Mouse (Mus musculus) heart, embryonic 15.5 days (tissue): ENCODE measurements at regions not wholly inside any gene's neighbourhood (a gene's known extent, or its start where the extent isn't known, plus 50 kb on each side); places are given as distances from the start of the nearest gene placed in this dataset.

Source experiments
- ATAC-seq: fragments of 200-750 bp; cut with Nextera tagmentation; replicated peaks from 2 replicates; pipeline ENCODE4 v1.8.0; 2017; ENCODE audit warnings: low read depth, moderate TSS enrichment; ENCODE audit not compliant: insufficient number of reproducible peaks, insufficient read depth, low FRiP score
- H3K27ac ChIP-seq: fragments of 300-500 bp; sonication (generic); 2 replicates; pipeline ENCODE4 v1.5.1; 2015; ENCODE audit warnings: mild to moderate bottlenecking, inconsistent platforms
- H3K27me3 ChIP-seq: fragments of 300-500 bp; sonication (generic); 2 replicates; pipeline ENCODE4 v1.6.1; 2015; ENCODE audit warnings: inconsistent platforms
- H3K36me3 ChIP-seq: fragments of 300-500 bp; sonication (generic); 2 replicates; pipeline ENCODE4 v1.6.1; 2015; ENCODE audit warnings: mild to moderate bottlenecking, inconsistent platforms
- H3K4me1 ChIP-seq: fragments of 300-500 bp; sonication (generic); replicated peaks from 2 replicates; pipeline ENCODE4 v1.6.1; 2015; ENCODE audit warnings: inconsistent platforms
- H3K4me2 ChIP-seq: fragments of 300-500 bp; sonication (generic); 2 replicates; pipeline ENCODE4 v1.6.1; 2015; ENCODE audit warnings: inconsistent platforms, mild to moderate bottlenecking, moderate library complexity
- H3K4me3 ChIP-seq: fragments of 300-500 bp; sonication (generic); 2 replicates; pipeline ENCODE4 v1.5.1; 2015; ENCODE audit warnings: mild to moderate bottlenecking, inconsistent platforms
- H3K9ac ChIP-seq: fragments of 300-500 bp; sonication (generic); 2 replicates; pipeline ENCODE4 v1.6.1; 2015; ENCODE audit warnings: mild to moderate bottlenecking, inconsistent platforms
- H3K9me3 ChIP-seq: fragments of 300-500 bp; sonication (generic); replicated peaks from 2 replicates; pipeline ENCODE4 v1.6.1; 2016; ENCODE audit warnings: inconsistent platforms
- WGBS: fragments of 180-500 bp; shearing (Covaris S2); methylation state at CpG from one replicate; pipeline ENCODE4 v1.1.7; 2015; ENCODE audit warnings: mixed read lengths; 5-methylcytosine and 5-hydroxymethylcytosine counted together

DNA sequence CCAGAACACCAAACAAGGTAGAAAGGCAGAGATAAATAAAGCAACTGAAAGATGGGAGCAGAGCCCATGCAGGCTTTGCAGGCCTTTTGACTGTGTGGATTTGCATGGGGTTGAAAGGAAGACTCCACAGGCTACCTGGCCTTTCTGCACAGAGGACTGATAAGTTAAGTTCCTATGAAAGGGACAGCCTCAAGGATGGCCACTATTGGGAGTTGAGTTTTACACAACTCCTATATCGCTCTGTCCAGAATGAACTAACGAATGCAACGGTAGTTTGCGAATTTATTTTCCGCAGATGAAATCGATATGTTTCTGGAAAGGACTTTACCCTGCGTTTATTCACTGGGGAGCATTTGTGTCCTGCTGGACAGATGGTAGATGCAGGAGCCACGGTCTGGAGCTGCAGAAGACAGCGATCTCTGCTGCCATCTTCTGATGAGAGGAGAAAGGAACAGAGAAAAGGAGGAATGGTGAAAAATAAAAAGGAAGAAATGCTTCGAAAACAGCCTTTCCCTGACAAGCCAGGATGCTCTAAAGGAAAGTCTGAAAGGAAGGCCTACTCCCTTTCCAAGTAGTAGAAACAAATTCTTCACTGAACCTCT lies 285.2 kb downstream of the Galc start:
- no peak overlapping the region for H3K27ac ChIP-seq
- H3K4me2 ChIP-seq, result no peak overlapping the region
- WGBS, result 55% methylated on average over 10 of the region's 10 CpGs

DNA sequence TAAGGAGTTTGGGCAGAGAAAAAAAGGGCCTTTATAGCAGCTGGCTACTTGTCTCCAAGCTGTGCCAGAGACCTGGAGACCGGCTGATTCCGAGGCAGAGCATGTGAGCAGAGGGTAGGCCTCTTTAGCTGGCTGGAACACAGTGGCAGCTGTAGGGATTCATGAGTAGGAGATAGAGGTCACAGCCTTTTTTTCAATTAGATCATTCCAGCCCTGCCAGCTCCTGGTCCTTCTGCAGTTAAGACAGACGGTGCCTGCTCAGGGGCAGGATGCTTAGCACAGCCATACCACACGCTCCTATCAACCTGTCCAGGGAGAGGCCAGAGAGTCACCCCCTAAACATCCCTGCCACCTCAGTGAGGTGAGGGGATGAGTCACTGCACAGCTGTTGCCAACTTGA lies 302.1 kb downstream of the Galc start:
- H3K27ac ChIP-seq, result no peak overlapping the region
- no peak for ATAC-seq
- no peak overlapping the region for H3K9ac ChIP-seq
- H3K9me3 ChIP-seq, result no peaks in the 10 kb centered on the region
- no peaks in the 10 kb centered on the region for H3K4me1 ChIP-seq
- H3K27me3 ChIP-seq, result no peaks in the 10 kb centered on the region
- H3K4me2 ChIP-seq, result no peak overlapping the region
- no peak overlapping the region for H3K4me3 ChIP-seq
- 46% methylated on average over 4 of the region's 4 CpGs for WGBS
- H3K36me3 ChIP-seq, result no peaks in the 10 kb centered on the region

More for the DNA sequence above, 285.2 kb downstream of the Galc start:
- Histone ChIP-seq H3K4me1 (no peaks in the 10 kb centered on the region), H3K27me3 (no peaks in the 10 kb centered on the region), H3K9me3 (no peaks in the 10 kb centered on the region), H3K4me3 (no peak overlapping the region), H3K36me3 (no peaks in the 10 kb centered on the region), H3K9ac (no peak overlapping the region)
- no peak for ATAC-seq

DNA sequence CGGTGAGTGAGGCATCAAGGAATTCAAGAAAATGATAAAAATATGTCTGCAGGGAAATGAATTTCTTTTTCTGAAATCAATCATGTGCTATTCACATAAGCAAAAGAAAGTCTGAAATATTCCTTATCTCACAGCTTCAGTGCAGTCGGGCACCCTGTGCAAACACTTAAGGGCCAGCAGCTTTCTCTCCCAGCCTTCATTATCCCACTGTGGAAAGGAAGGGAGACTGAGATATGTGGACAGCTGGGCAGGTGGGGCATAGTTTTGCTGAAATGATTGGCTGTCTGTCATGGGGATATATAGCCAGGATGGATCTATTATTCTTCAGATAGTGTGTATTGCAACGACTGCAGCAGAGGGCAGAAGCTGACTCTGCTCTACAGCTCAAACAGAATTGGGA lies 305.9 kb downstream of the Galc start:
- no peaks in the 10 kb centered on the region for H3K27me3 ChIP-seq
- ATAC-seq, result no peak
- H3K36me3 ChIP-seq, result no peaks in the 10 kb centered on the region
- no peak overlapping the region for H3K4me2 ChIP-seq
- WGBS, result 47% methylated on average over 3 of the region's 3 CpGs
- H3K4me1 ChIP-seq, result no peaks in the 10 kb centered on the region
- no peaks in the 10 kb centered on the region for H3K9me3 ChIP-seq
- H3K27ac ChIP-seq, result no peak overlapping the region
- no peak overlapping the region for H3K4me3 ChIP-seq
- no peak overlapping the region for H3K9ac ChIP-seq

DNA sequence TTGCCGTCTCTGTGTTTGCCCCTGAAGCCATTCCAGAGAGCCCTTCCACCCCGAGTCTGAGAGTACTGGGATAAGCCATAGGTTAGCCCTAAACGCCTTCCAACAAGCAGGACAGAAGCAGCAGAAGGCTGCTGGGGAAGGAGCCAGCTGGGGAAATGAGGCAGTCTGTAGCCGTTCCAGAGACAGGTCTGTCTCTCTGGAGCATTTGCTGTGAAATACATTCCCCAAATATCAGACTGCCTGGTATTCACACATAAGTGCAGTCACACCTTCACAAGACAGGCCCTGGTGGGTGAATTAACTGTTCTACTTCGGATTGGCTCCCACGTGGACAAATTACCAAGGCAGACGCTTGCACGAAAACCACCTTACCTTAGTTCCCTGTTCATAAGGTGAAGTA lies 307.1 kb downstream of the Galc start:
- H3K9me3 ChIP-seq, result no peaks in the 10 kb centered on the region
- no peaks in the 10 kb centered on the region for H3K36me3 ChIP-seq
- no peak for ATAC-seq
- H3K4me1 ChIP-seq, result no peaks in the 10 kb centered on the region
- 73% methylated on average over 8 of the region's 8 CpGs for WGBS
- no peaks in the 10 kb centered on the region for H3K27me3 ChIP-seq
- H3K27ac ChIP-seq, result no peak overlapping the region
- no peak overlapping the region for H3K4me2 ChIP-seq
- H3K9ac ChIP-seq, result no peak overlapping the region
- no peak overlapping the region for H3K4me3 ChIP-seq

DNA sequence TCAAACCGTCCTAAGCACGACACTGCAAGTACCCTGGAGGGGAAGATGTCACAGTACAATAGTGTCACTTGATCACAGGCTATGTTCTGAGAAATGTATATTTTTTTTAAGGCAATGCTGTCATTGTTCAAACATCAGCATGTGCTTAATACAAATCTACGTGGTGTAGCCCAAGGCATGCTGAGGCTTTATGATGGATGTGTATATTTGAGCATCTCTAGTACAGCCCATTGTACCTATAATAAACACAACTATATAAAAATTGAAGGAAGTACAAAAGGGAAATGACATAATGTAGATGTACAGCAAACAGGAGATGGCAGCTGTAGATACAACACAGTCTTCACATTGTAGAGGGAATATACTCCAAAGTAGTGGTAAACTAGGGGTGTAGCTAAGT lies 309.2 kb downstream of the Galc start:
- H3K4me1 ChIP-seq, result no peaks in the 10 kb centered on the region
- no peaks in the 10 kb centered on the region for H3K27me3 ChIP-seq
- H3K4me2 ChIP-seq, result no peak overlapping the region
- H3K4me3 ChIP-seq, result no peak overlapping the region
- 78% methylated on average over 3 of the region's 3 CpGs for WGBS
- ATAC-seq, result no peak
- no peaks in the 10 kb centered on the region for H3K36me3 ChIP-seq
- H3K9ac ChIP-seq, result no peak overlapping the region
- no peaks in the 10 kb centered on the region for H3K9me3 ChIP-seq
- H3K27ac ChIP-seq, result no peak overlapping the region

DNA sequence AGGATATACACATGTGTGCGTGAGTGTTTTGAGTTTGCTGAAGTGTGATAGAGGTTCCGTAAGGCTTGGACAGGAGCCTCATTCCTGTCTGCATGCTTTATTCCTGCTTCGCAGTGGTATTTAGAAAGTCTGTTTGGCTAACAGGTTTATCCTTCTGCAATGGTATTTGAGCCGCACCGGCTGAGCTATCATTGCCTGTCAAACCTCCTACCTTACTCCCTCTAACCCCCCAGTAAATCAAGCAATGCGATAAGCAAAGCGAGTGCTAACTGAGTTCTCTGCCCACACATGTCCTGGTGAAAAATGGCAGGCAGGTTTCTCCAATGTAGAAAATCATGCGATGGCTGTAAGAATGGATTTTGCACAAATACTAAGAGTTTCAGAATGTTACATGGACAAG lies 311.8 kb downstream of the Galc start:
- Histone ChIP-seq H3K4me3 (no peak overlapping the region), H3K27ac (no peak overlapping the region), H3K36me3 (no peaks in the 10 kb centered on the region), H3K4me2 (no peak overlapping the region), H3K9me3 (no peaks in the 10 kb centered on the region), H3K9ac (no peak overlapping the region), H3K4me1 (no peaks in the 10 kb centered on the region), H3K27me3 (no peaks in the 10 kb centered on the region)
- no peak for ATAC-seq
- 68% methylated on average over 8 of the region's 8 CpGs for WGBS

DNA sequence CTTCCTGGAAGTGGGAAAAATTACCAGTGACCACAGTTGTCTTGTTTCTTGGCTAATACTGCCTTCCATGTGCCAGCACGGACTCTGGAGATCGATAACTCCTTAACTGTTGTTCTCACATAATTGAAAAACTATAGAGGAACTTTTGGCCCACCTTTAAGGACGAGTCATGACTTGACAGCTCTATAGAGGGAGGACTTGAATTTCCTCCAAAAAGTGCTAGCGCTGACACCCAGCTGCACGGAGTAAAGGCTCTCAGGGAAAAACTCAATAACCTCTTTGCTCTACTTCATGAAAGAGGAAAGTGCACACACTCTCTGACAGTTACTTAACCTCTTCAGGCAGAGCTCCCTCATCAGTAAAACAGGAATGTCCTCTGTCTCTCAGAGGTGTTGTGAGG lies 320.9 kb downstream of the Galc start:
- 0 out of 2 replicates have a peak, but pooled peaks have one; percentile 47 for ATAC-seq
- Histone ChIP-seq H3K4me1 (peaks cover 5% of the 10 kb centered on the region; the same call in 1 of the 2 replicates), H3K36me3 (no peaks in the 10 kb centered on the region), H3K9ac (no peak overlapping the region), H3K9me3 (no peaks in the 10 kb centered on the region), H3K4me2 (peak overlapping the region; percentile 21; the same call in 1 of the 2 replicates), H3K27ac (no peak overlapping the region), H3K27me3 (no peaks in the 10 kb centered on the region), H3K4me3 (no peak overlapping the region)
- WGBS, result 45% methylated on average over 5 of the region's 5 CpGs

DNA sequence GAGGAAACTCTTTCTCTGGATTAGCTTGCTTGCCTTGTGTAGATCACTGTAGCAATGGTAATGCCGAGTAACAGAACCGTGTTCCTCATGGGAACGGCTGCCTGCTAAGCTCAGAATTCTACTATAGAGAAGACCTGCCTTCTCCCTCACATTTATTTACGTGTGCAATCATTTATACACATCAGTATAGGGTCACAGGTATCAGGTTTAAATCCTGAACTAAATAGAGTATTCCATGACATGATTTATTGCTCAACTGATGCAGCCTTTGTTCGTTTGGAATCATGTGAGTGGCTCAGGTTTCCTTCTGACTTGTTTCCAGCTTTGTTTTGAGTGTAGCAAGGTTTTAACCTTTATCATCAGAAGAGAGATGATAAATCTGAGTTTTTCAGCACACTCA lies 329.4 kb downstream of the Galc start:
- Histone ChIP-seq H3K9ac (no peak overlapping the region), H3K4me1 (no peaks in the 10 kb centered on the region), H3K27ac (no peak overlapping the region), H3K36me3 (no peaks in the 10 kb centered on the region), H3K9me3 (no peaks in the 10 kb centered on the region), H3K4me2 (no peak overlapping the region), H3K27me3 (no peaks in the 10 kb centered on the region), H3K4me3 (no peak overlapping the region)
- no peak for ATAC-seq
- 73% methylated on average over 5 of the region's 5 CpGs for WGBS

DNA sequence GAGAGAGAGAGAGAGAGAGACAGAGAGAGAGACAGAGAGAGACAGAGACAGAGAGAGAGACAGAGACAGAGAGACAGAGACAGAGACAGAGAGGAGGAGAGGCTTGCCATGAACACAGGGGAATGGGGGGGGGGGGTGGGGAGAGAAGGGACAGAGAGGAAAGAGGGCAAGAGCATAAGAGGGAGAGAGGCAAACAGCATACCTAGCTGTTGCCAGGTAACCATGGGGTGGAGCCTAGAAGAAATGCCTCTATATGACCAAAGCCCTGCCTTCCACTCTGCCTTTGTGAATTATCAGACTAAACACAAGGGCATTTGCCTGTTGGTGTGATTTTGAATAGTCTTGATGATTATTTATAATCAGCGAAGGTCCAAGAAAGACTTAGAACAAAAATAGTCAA lies 332.2 kb downstream of the Galc start:
- no peaks in the 10 kb centered on the region for H3K27me3 ChIP-seq
- H3K4me1 ChIP-seq, result no peaks in the 10 kb centered on the region
- WGBS, result 88% methylated on average over 1 of the region's 1 CpGs
- H3K27ac ChIP-seq, result no peak overlapping the region
- H3K4me3 ChIP-seq, result no peak overlapping the region
- no peaks in the 10 kb centered on the region for H3K36me3 ChIP-seq
- H3K4me2 ChIP-seq, result no peak overlapping the region
- no peak overlapping the region for H3K9ac ChIP-seq
- no peaks in the 10 kb centered on the region for H3K9me3 ChIP-seq
- no peak for ATAC-seq

DNA sequence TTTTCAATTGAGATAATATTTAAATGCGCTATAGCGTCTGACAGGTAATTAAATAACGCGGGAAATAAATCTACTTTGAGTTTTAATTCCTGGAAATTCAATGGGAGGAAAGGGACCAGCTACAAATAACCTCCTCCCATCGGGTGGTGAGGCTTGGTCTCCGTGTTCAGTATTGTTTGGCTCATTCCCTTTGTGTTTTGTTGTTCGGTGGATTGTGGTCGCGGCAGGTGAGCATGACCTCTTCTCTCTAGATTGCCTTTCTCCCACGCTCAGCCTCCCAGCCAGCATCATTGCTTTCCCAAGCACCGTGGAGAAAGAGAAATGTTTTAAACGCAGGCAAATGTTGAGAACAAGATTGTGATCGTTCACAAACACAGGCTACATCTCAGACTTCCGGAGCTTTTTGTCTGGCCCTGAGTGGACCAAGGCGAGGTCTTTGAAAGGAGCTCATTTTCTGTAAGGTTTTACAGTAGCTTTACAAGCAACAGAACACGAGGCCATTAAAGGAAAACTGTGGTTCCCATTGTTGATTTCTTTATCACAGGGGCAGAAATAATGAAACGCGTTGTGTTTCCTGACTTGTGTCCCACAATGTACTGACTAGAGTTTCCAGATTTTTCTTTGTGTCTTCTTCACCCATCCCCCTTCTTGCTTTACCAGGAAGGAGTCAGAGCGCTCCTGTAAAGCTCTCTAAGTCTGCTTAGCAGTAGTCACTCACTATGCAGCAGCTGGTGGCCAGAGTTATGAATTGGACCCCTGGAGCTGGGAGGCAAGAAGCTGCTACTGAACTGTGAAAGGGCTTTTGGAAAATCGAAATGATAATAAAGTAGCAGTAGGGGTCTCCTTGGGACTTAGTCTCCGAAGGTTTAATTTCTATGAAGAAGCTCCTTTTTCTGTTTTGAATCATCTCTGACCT lies 337.7 kb downstream of the Galc start:
- Histone ChIP-seq H3K9me3 (no peaks in the 10 kb centered on the region), H3K4me1 (no peaks in the 10 kb centered on the region), H3K36me3 (no peaks in the 10 kb centered on the region), H3K27me3 (no peaks in the 10 kb centered on the region), H3K27ac (no peak overlapping the region), H3K4me2 (no peak overlapping the region), H3K9ac (no peak overlapping the region), H3K4me3 (no peak overlapping the region)
- no peak for ATAC-seq
- 66% methylated on average over 21 of the region's 21 CpGs for WGBS

DNA sequence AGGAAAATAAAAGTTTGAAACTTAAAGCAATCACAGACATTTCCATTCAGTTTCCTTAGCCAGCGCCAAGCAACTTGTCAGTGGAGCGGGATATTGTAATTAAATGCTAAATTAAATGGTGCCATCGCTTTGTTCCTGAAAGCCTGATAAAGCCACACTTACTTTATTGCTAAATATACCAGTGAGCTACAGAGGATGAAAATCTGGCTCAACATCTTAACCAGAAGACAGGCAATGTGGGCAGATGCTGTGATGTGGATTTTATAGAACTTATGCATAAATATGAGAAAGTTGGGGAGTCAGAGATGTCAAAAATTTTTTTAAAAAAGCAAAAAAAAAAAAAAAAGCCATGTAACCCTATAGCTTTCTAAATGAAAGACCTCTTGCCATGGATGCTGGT lies 340.8 kb downstream of the Galc start:
- H3K4me1 ChIP-seq, result no peaks in the 10 kb centered on the region
- no peak overlapping the region for H3K27ac ChIP-seq

DNA sequence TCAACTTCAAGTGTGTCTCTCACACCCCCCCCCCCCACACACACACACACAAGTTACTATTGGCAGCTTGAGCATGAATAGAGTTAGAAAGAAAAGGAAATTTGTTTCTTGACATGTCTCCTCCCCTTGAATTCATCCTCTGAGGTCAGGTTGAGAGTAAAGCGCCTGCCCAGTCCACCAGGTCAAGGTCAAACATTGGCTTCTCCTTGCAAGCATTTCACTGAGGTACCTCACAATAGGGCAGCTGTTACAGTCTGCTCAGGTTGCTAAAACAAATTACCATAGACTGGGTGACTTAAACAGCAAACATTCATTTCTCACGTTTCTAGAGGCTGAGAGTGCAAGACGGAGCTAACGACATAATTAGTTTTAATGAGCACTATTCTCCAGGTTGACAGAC lies 344.2 kb downstream of the Galc start:
- no peak overlapping the region for H3K4me3 ChIP-seq
- H3K27me3 ChIP-seq, result no peaks in the 10 kb centered on the region
- no peak overlapping the region for H3K9ac ChIP-seq
- H3K9me3 ChIP-seq, result no peaks in the 10 kb centered on the region
- no peaks in the 10 kb centered on the region for H3K36me3 ChIP-seq
- ATAC-seq, result no peak
- WGBS, result 81% methylated on average over 4 of the region's 4 CpGs
- no peaks in the 10 kb centered on the region for H3K4me1 ChIP-seq
- H3K4me2 ChIP-seq, result no peak overlapping the region
- H3K27ac ChIP-seq, result no peak overlapping the region

More for the DNA sequence above, 340.8 kb downstream of the Galc start:
- H3K4me2 ChIP-seq, result no peak overlapping the region
- no peaks in the 10 kb centered on the region for H3K9me3 ChIP-seq
- 93% methylated on average over 3 of the region's 3 CpGs for WGBS
- H3K36me3 ChIP-seq, result no peaks in the 10 kb centered on the region
- H3K4me3 ChIP-seq, result no peak overlapping the region
- H3K27me3 ChIP-seq, result no peaks in the 10 kb centered on the region
- H3K9ac ChIP-seq, result no peak overlapping the region
- no peak for ATAC-seq
